Mouse (Mus musculus): Measurements from ENCODE around the gene Rp9. TPM values are rescaled to one million over a fixed set of nuclear protein-coding genes. Genes with fewer than 3 reads are reported as not detected.

Rp9 gene
- polyA plus RNA-seq, 1 experiment from 2014 or later = 48.1 TPM

GRCm38 (mm10) chr9:22494203-22494807 lies 24.8 kb upstream of the Rp9 start:
- Histone ChIP-seq H3K9me3 (ENCODE audit: control insufficient read depth, low read length) (no peaks in the 10 kb centered on the region), H3K27ac (ENCODE audit: low read depth, low read length) (no peak overlapping the region), H3K9ac (ENCODE audit: low read length) (no peak overlapping the region), H3K4me1 (ENCODE audit: control insufficient read depth, insufficient read depth, low read length) (no peaks in the 10 kb centered on the region), H3K4me3 (ENCODE audit: low read depth, low read length) (no peak overlapping the region), H3K4me2 (ENCODE audit: low read depth) (no peak overlapping the region), H3K27me3 (ENCODE audit: control insufficient read depth, insufficient read depth, low read length) (no peaks in the 10 kb centered on the region), H3K36me3 (ENCODE audit: control insufficient read depth, insufficient read depth, low read length) (no peaks in the 10 kb centered on the region)
- 84% methylated on average over 9 of the region's 9 CpGs for WGBS
- ATAC-seq (ENCODE audit: insufficient read depth, low FRiP score, low TSS enrichment) (no peak), DNase-seq (ENCODE audit: low spot score) (no peak)

GRCm38 (mm10) chr9:22488963-22489362 lies 19.4 kb upstream of the Rp9 start:
- WGBS = 70% methylated on average over 9 of the region's 9 CpGs
- DNase-seq (ENCODE audit: low spot score) = no peak
- H3K36me3 ChIP-seq (ENCODE audit: control insufficient read depth, insufficient read depth, low read length) = no peaks in the 10 kb centered on the region
- H3K4me2 ChIP-seq (ENCODE audit: low read depth) = no peak overlapping the region
- H3K9me3 ChIP-seq (ENCODE audit: control insufficient read depth, low read length) = no peaks in the 10 kb centered on the region
- H3K4me1 ChIP-seq (ENCODE audit: control insufficient read depth, insufficient read depth, low read length) = no peaks in the 10 kb centered on the region
- no peak overlapping the region for H3K27ac ChIP-seq (ENCODE audit: low read depth, low read length)
- no peak for ATAC-seq (ENCODE audit: insufficient read depth, low FRiP score, low TSS enrichment)
- H3K9ac ChIP-seq (ENCODE audit: low read length) = no peak overlapping the region
- H3K27me3 ChIP-seq (ENCODE audit: control insufficient read depth, insufficient read depth, low read length) = no peaks in the 10 kb centered on the region
- no peak overlapping the region for H3K4me3 ChIP-seq (ENCODE audit: low read depth, low read length)

DNA sequence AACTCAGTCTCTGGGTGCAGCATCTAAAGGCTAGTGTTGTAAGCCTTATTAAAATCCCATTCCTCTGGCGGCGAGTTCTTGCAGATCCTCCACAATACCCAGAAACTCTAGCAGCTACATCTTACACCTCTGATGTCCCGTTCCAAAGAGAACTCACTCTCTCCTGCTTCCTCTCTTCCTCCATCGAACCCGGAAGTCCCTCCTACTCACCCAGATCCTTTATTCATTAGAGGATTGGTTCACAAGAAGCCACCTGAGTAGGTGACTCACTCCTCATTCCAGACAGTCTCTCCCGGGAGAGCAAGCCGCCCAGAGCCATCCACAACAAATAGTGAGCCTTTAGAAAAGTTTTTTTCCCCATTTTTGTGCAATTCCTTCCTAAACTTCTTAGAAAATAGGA lies 16.7 kb upstream of the Rp9 start:
- no peak for DNase-seq (ENCODE audit: low spot score)
- H3K4me3 ChIP-seq (ENCODE audit: low read depth, low read length) = no peak overlapping the region
- no peaks in the 10 kb centered on the region for H3K4me1 ChIP-seq (ENCODE audit: control insufficient read depth, insufficient read depth, low read length)
- H3K27ac ChIP-seq (ENCODE audit: low read depth, low read length) = no peak overlapping the region
- no peaks in the 10 kb centered on the region for H3K36me3 ChIP-seq (ENCODE audit: control insufficient read depth, insufficient read depth, low read length)
- H3K27me3 ChIP-seq (ENCODE audit: control insufficient read depth, insufficient read depth, low read length) = no peaks in the 10 kb centered on the region
- no peak overlapping the region for H3K9ac ChIP-seq (ENCODE audit: low read length)
- ATAC-seq (ENCODE audit: insufficient read depth, low FRiP score, low TSS enrichment) = no peak
- H3K9me3 ChIP-seq (ENCODE audit: control insufficient read depth, low read length) = no peaks in the 10 kb centered on the region
- H3K4me2 ChIP-seq (ENCODE audit: low read depth) = no peak overlapping the region
- 96% methylated on average over 7 of the region's 7 CpGs for WGBS

GRCm38 (mm10) chr9:22484562-22485308 lies 15.2 kb upstream of the Rp9 start:
- no peak for ATAC-seq (ENCODE audit: insufficient read depth, low FRiP score, low TSS enrichment)
- WGBS = 91% methylated on average over 12 of the region's 12 CpGs
- H3K4me3 ChIP-seq (ENCODE audit: low read depth, low read length) = no peak overlapping the region

DNA sequence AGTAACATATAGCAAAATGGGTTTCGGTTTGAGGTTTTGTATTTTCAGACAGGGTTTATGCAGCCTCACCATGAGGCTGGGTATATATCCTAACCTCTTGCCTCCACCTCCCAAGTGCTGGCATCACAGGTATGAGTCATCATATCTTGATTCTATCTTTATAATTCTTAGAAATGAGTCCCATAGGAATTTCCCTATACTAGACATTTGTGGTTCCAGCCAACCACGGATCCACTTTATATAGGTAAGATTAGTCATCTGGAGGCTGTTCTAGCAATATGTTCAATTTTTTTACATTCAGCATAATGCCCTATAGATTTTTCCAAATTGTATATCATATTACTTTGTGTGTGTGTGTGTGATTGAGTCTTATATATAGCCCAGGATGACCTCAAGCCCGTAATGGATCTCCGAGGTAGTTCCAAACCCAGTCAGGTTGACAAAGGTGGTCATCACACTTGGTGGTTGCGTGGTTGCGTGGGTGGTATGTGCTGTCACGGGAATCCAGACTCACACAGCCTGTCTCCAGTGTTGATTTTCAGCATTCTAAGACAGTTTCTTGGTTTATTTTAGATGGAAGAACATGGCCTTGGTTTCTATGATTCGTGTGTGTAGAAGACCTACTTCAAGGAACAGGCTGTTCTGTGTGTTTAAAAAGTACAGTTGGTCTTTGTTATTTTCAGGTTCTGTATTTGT lies 14.5 kb upstream of the Rp9 start:
- H3K9me3 ChIP-seq (ENCODE audit: control insufficient read depth, low read length) = no peaks in the 10 kb centered on the region
- ATAC-seq (ENCODE audit: insufficient read depth, low FRiP score, low TSS enrichment) (no peak), DNase-seq (ENCODE audit: low spot score) (no peak)
- no peaks in the 10 kb centered on the region for H3K36me3 ChIP-seq (ENCODE audit: control insufficient read depth, insufficient read depth, low read length)
- no peaks in the 10 kb centered on the region for H3K27me3 ChIP-seq (ENCODE audit: control insufficient read depth, insufficient read depth, low read length)
- WGBS = 94% methylated on average over 8 of the region's 8 CpGs
- H3K4me2 ChIP-seq (ENCODE audit: low read depth) = no peak overlapping the region
- H3K4me1 ChIP-seq (ENCODE audit: control insufficient read depth, insufficient read depth, low read length) = no peaks in the 10 kb centered on the region
- H3K27ac ChIP-seq (ENCODE audit: low read depth, low read length) = no peak overlapping the region
- H3K4me3 ChIP-seq (ENCODE audit: low read depth, low read length) = no peak overlapping the region
- H3K9ac ChIP-seq (ENCODE audit: low read length) = no peak overlapping the region

More at GRCm38 (mm10) chr9:22484562-22485308, 15.2 kb upstream of the Rp9 start:
- H3K27ac ChIP-seq (ENCODE audit: low read depth, low read length) = no peak overlapping the region
- DNase-seq (ENCODE audit: low spot score) = no peak
- H3K9ac ChIP-seq (ENCODE audit: low read length) = no peak overlapping the region
- H3K9me3 ChIP-seq (ENCODE audit: control insufficient read depth, low read length) = no peaks in the 10 kb centered on the region
- H3K36me3 ChIP-seq (ENCODE audit: control insufficient read depth, insufficient read depth, low read length) = no peaks in the 10 kb centered on the region
- no peaks in the 10 kb centered on the region for H3K4me1 ChIP-seq (ENCODE audit: control insufficient read depth, insufficient read depth, low read length)
- no peaks in the 10 kb centered on the region for H3K27me3 ChIP-seq (ENCODE audit: control insufficient read depth, insufficient read depth, low read length)
- H3K4me2 ChIP-seq (ENCODE audit: low read depth) = no peak overlapping the region

- DNase-seq (ENCODE audit: low spot score) = no peak
- no peaks in the 10 kb centered on the region for H3K36me3 ChIP-seq (ENCODE audit: control insufficient read depth, insufficient read depth, low read length)
- no peak overlapping the region for H3K4me3 ChIP-seq (ENCODE audit: low read depth, low read length)
- ATAC-seq (ENCODE audit: insufficient read depth, low FRiP score, low TSS enrichment) = no peak
- no peak overlapping the region for H3K9ac ChIP-seq (ENCODE audit: low read length)
- no peaks in the 10 kb centered on the region for H3K27me3 ChIP-seq (ENCODE audit: control insufficient read depth, insufficient read depth, low read length)
- 94% methylated on average over 8 of the region's 8 CpGs for WGBS
- no peak overlapping the region for H3K27ac ChIP-seq (ENCODE audit: low read depth, low read length)
- H3K4me2 ChIP-seq (ENCODE audit: low read depth) = no peak overlapping the region
- H3K9me3 ChIP-seq (ENCODE audit: control insufficient read depth, low read length) = no peaks in the 10 kb centered on the region
- 0 out of 2 replicates have a peak, but pooled peaks cover 3% of the 10 kb centered on the region for H3K4me1 ChIP-seq (ENCODE audit: control insufficient read depth, insufficient read depth, low read length)
These were observed 9.4 kb upstream of the Rp9 start for GRCm38 (mm10) chr9:22478946-22479345.

DNA sequence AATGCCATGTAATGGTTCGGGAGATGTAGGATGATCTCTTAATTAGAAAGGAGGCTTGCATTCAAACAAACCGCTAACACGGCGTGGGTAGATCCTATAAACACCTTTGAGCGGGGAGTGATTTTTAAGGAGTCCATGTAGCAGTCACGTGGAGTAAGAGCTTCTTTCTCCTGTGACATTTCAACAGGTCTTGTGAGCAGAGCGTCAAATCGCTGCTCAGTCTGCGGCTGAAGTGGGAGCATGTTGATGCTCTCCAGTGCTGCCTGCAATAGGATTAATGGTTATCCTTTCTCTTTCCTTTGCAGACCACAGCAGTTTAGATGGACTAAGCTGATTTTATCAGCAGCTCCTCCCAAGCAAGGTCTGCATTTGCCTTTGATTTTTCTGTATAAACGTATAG lies 6.7 kb upstream of the Rp9 start:
- peak; percentile 5; the same call in 1 of the 2 replicates for ATAC-seq (ENCODE audit: insufficient read depth, low FRiP score, low TSS enrichment)
- 0 out of 2 replicates have a peak, but pooled peaks cover 3% of the 10 kb centered on the region for H3K4me1 ChIP-seq (ENCODE audit: control insufficient read depth, insufficient read depth, low read length)
- no peaks in the 10 kb centered on the region for H3K36me3 ChIP-seq (ENCODE audit: control insufficient read depth, insufficient read depth, low read length)
- H3K27ac ChIP-seq (ENCODE audit: low read depth, low read length) = no peak overlapping the region
- WGBS = 8% methylated on average over 10 of the region's 10 CpGs
- H3K4me2 ChIP-seq (ENCODE audit: low read depth) = peak overlapping the region; percentile 81
- H3K27me3 ChIP-seq (ENCODE audit: control insufficient read depth, insufficient read depth, low read length) = no peaks in the 10 kb centered on the region
- no peak for DNase-seq (ENCODE audit: low spot score)
- H3K4me3 ChIP-seq (ENCODE audit: low read depth, low read length) = peak overlapping the region; percentile 59
- no peaks in the 10 kb centered on the region for H3K9me3 ChIP-seq (ENCODE audit: control insufficient read depth, low read length)
- H3K9ac ChIP-seq (ENCODE audit: low read length) = peak overlapping the region; percentile 63

DNA sequence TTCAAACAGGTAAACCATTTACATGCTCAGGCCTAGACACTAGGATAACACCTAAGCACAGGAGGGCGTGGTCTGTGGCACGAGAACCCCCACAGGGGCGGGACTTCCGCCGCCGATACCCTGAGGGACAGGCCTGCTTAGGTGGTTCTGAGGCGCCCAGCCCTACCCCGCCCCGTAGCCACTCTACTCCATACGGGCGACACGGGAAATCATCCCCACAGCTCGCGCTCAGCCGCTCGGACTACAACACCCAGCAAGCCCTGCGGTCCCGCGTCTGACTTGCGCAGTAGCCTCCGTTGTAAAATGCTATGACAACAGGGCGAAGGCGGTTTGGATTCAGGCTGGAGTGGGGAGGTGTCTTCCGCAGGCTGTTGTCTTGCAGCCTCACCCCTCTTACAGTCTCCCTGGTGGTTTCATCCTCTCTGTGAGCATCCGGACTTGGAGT lies 5.9 kb upstream of the Rp9 start, which contains the start of gene Bbs9:
Gene Bbs9 (plus strand): TSS at position 292 of the 445 bp plus-strand sequence.
- peak within 1 kb of the TSS; percentile 59 for H3K4me3 ChIP-seq (ENCODE audit: low read depth, low read length)
- H3K4me2 ChIP-seq (ENCODE audit: low read depth) = peak within 1 kb of the TSS; percentile 81
- WGBS = under 1% methylated on average over 25 of the region's 25 CpGs
- peak within 1 kb of the TSS; percentile 63 for H3K9ac ChIP-seq (ENCODE audit: low read length)
- H3K36me3 ChIP-seq (ENCODE audit: control insufficient read depth, insufficient read depth, low read length) = no peaks in the 10 kb centered on the region
- H3K27me3 ChIP-seq (ENCODE audit: control insufficient read depth, insufficient read depth, low read length) = no peaks in the 10 kb centered on the region
- ATAC-seq (ENCODE audit: insufficient read depth, low FRiP score, low TSS enrichment) (peak; percentile 99), DNase-seq (ENCODE audit: low spot score) (peak; percentile 92)
- H3K9me3 ChIP-seq (ENCODE audit: control insufficient read depth, low read length) = no peaks in the 10 kb centered on the region
- 0 out of 2 replicates have a peak, but pooled peaks cover 3% of the 10 kb centered on the region for H3K4me1 ChIP-seq (ENCODE audit: control insufficient read depth, insufficient read depth, low read length)
- H3K27ac ChIP-seq (ENCODE audit: low read depth, low read length) = no peak within 1 kb of the TSS
